Mouse (Mus musculus) left cerebral cortex, adult 2 months (tissue): ENCODE data around the gene Gm17078. TPM values are rescaled to one million over a fixed set of nuclear protein-coding genes. Genes with fewer than 3 reads are reported as not detected.
"Not testable (repeated sequence)": the region's sequence is repeated elsewhere in the genome, so short reads cannot be mapped to it uniquely, and the experiment has no call there.

ENCODE experiments used
- DNase-seq, 2 experiments: peaks; one replicate each; pipeline ENCODE4 v3.0.0; 2021 to 2022; ENCODE audit warnings: low spot score in 2 of 2, mixed read lengths in 1 of 2; ENCODE audit errors: extremely low spot score in 1 of 2
- H3K27ac ChIP-seq: fragments of 200-600 bp; 2 replicates; pipeline ENCODE4 v1.8.1; 2022
- H3K4me3 ChIP-seq: fragments of 200-600 bp; 2 replicates; pipeline ENCODE4 v1.8.1; 2022
- CTCF ChIP-seq: fragments of 200-600 bp; IDR thresholded peaks from 2 replicates; pipeline ENCODE4 v1.8.1; 2022; ENCODE audit warnings: antibody characterized with exemption, mild to moderate bottlenecking, moderate library complexity
- intact Hi-C: fragments of 180-260 bp; cut with DNase I; formaldehyde crosslinking; loops from one replicate; pipeline ENCODE4 v1.15.1; 2025
- long read RNA-seq, 2 experiments: library from polyadenylated mRNA; stranded (forward); transcript quantifications; one replicate each; pipeline ENCODE4 v2.0.0; 2021; ENCODE audit warnings: borderline mapping rate in 2 of 2
- total RNA-seq, 2 experiments: library from RNA; stranded (reverse); gene quantifications; 2 replicates each; pipeline ENCODE4 v1.2.3; 2021

The Gm17078 gene
- total RNA-seq: not detected
- long read RNA-seq, experiment 1: 0 reads
- long read RNA-seq, experiment 2: 0 reads

DNA sequence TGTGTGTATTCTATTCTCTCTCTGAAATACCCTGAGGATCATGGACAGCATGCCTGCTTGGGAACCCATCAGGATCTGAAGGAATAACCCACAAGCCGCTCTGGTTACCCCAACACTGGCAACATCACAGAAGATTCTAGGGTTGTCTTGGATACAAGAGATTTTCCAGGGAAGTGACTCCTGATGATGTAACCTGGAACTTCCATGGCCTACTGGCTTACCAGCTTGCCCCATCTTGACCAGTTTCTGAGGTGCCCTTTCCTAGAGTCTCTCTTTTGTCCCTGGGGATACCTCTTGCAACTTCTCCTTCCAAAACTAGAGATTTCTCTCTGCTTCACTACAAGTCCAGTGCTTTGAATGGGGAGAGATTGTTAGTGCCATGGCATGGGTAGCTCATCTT, at the start of gene Gm17078:
Gm17078 (minus strand) TSS at position 101 of the 400 bp plus-strand sequence.
- H3K27ac ChIP-seq: no peak within 1 kb of the TSS
- DNase-seq: no peak
- no peak for TF ChIP-seq CTCF
- intact Hi-C loops: no loop called here
- no peak within 1 kb of the TSS for H3K4me3 ChIP-seq

- intact Hi-C loops, DNase-seq, H3K4me3 ChIP-seq, H3K27ac ChIP-seq: not testable (repeated sequence)
These were observed 24.5 kb upstream of the Gm17078 start, which contains the start of gene Gm4181 for GRCm38 (mm10) chr14:51635566-51635965. TSS of gene Gm4181 (minus strand) at chr14:51635666.

DNA sequence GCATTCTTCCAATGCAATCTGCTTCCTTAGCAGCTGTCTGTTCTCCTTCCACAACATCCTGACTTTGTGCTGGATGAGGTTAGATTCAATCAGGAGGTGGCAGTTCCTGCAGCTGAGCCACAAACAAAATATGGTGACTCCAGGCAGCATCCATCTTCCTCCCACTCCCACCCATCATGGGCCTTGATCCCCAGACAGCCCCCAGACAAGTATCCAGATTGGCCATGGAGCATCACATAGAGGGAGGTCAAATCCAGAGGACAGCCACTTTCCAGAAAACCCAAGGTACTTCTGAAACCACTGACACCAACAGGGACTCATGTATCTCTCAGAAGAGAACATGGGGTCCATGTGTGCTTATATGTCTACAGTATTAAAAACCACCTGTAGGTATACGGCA, 21.3 kb upstream of the Gm17078 start:
- H3K27ac ChIP-seq, H3K4me3 ChIP-seq, intact Hi-C loops: not testable (repeated sequence)
- peak; percentile 12 to 18 for DNase-seq

- H3K4me3 ChIP-seq, H3K27ac ChIP-seq, intact Hi-C loops, DNase-seq: not testable (repeated sequence)
These were observed 19.1 kb downstream of the Gm17078 start, which contains the start of gene Gm17174 for GRCm38 (mm10) chr14:51592039-51592438. TSS of gene Gm17174 (minus strand) at chr14:51592139.

DNA sequence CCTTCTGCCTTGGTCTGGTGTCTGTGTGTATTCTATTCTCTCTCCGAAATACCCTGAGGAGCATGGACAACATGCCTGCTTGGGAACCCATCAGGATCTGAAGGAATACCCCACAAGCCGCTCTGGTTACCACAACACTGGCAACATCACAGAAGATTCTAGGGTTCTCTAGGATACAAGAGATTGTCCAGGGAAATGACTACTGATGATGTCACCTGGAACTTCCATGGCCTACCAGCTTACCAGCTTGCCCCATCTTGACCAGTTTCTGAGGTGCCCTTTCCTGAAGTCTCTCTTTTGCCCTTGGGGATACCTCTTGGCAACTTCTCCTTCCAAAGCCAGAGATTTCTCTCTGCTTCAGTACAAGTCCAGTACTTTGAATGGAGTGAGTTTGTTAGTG, 37.1 kb downstream of the Gm17078 start, which contains the start of gene Gm17175:
Gm17175 (minus strand) TSS at position 101 of the 400 bp plus-strand sequence.
- intact Hi-C loops, H3K4me3 ChIP-seq, DNase-seq, H3K27ac ChIP-seq: not testable (repeated sequence)

Other genes starting within 250 kb of the Gm17078 start
- not detected for gene Gm7247, start 249.6 kb downstream of the Gm17078 start, total RNA-seq
- gene Vmn2r88, start 200.5 kb downstream of the Gm17078 start, total RNA-seq: not detected
- not detected for gene Vmn2r89, start 159.5 kb downstream of the Gm17078 start, total RNA-seq
- not detected for gene Gm5622, start 58.5 kb downstream of the Gm17078 start, total RNA-seq
- not detected for gene Gm17175, start 37.2 kb downstream of the Gm17078 start, total RNA-seq
- not detected for gene Gm17174, start 19.2 kb downstream of the Gm17078 start, total RNA-seq
- gene Gm4181, start 24.4 kb upstream of the Gm17078 start, total RNA-seq: not detected
- gene Gm17079, start 84.2 kb upstream of the Gm17078 start, total RNA-seq: not detected
- gene Gm5800, start 105.9 kb upstream of the Gm17078 start, total RNA-seq: not detected
- gene Ang4, start 162.3 kb upstream of the Gm17078 start, total RNA-seq: not detected
- gene AY358078, start 188.7 kb upstream of the Gm17078 start, total RNA-seq: not detected
- gene Ear6, start 242.4 kb upstream of the Gm17078 start, total RNA-seq: not detected